Mouse (Mus musculus) midbrain, embryonic 10.5 days (tissue): ENCODE measurements at regions not wholly inside any gene's neighbourhood (a gene's known extent, or its start where the extent isn't known, plus 50 kb on each side); places are given as distances from the start of the nearest gene placed in this dataset.

Experiments used
- DNase-seq: peaks from one replicate; pipeline ENCODE4 v3.0.0-alpha.2; 2017; ENCODE audit warnings: low spot score
- H3K27ac ChIP-seq: fragments of 300-500 bp; sonication (generic); replicated peaks from 2 replicates; pipeline ENCODE4 v1.5.1; 2016; ENCODE audit warnings: mild to moderate bottlenecking
- H3K27me3 ChIP-seq: fragments of 300-500 bp; sonication (generic); 2 replicates; pipeline ENCODE4 v1.6.1; 2016; ENCODE audit warnings: low read depth, mild to moderate bottlenecking; ENCODE audit not compliant: poor library complexity, severe bottlenecking
- H3K36me3 ChIP-seq: fragments of 300-500 bp; sonication (generic); 2 replicates; pipeline ENCODE4 v1.6.1; 2016; ENCODE audit warnings: mild to moderate bottlenecking, moderate library complexity
- H3K4me1 ChIP-seq: fragments of 300-500 bp; sonication (generic); 2 replicates; pipeline ENCODE4 v1.6.1; 2016
- H3K4me3 ChIP-seq: fragments of 300-500 bp; sonication (generic); 2 replicates; pipeline ENCODE4 v1.5.1; 2016; ENCODE audit warnings: mild to moderate bottlenecking, moderate library complexity
- H3K9me3 ChIP-seq: fragments of 300-500 bp; sonication (generic); replicated peaks from 2 replicates; pipeline ENCODE4 v1.6.1; 2016; ENCODE audit warnings: mild to moderate bottlenecking
- whole genome bisulfite sequencing: fragments of 180-500 bp; shearing (Covaris S2); methylation state at CpG from one replicate; pipeline ENCODE4 v1.1.7; 2016; 5-methylcytosine and 5-hydroxymethylcytosine counted together

- 85% methylated on average over 3 of the region's 3 CpGs for WGBS
- Histone ChIP-seq H3K9me3 (no peaks in the 10 kb centered on the region), H3K27ac (no peak overlapping the region), H3K4me1 (peaks cover 3% of the 10 kb centered on the region; the same call in 1 of the 2 replicates), H3K4me3 (no peak overlapping the region), H3K36me3 (no peaks in the 10 kb centered on the region), H3K27me3 (0 out of 2 replicates have a peak, but pooled peaks cover 7% of the 10 kb centered on the region)
- DNase-seq, result no peak
Observed at GRCm38 (mm10) chr8:30962207-30962606, 2466.3 kb upstream of the 5930422O12Rik start.

DNA sequence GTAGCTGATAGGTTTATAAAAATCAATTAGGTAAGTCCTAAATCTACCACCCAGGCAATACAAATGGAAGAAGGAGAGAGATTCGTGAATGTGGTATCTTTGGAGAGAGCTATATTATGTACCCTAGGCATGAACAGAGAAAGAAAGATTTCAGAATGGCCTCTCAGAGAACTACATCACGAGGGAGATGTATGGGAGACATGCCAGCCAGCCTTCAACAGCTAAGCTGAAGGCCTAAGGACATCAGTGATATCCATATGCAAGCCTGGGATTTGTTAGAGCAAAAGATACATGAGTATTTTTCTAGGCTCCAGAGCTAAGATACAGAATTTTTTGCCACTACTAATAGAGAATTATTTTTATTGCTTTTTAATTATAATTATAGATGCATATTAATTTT is 2445.7 kb upstream of the 5930422O12Rik start:
- no peak for DNase-seq
- Histone ChIP-seq H3K9me3 (no peaks in the 10 kb centered on the region), H3K4me3 (no peak overlapping the region), H3K27me3 (no peaks in the 10 kb centered on the region), H3K27ac (no peak overlapping the region), H3K4me1 (no peaks in the 10 kb centered on the region), H3K36me3 (no peaks in the 10 kb centered on the region)
- 74% methylated on average over 2 of the region's 2 CpGs for WGBS

DNA sequence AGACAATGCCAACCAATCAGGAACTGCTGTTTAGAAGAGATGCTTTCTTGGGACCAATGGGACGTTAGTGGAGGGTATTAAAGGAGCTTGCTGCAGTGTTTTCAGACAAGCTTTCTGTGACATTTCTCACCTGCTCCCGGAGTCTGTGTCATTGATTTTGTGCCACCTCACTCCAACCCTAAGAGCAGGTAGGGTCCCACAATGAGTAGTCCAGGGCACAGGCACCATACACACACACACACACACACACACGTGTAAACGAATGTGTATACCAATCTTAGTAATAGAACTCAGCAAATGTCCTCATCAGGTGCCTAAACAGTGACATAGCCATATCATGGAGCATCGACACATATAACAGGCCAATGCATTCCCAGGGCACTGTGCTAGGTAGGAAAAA is 2440.5 kb upstream of the 5930422O12Rik start:
- Histone ChIP-seq H3K27ac (no peak overlapping the region), H3K36me3 (no peaks in the 10 kb centered on the region), H3K4me3 (no peak overlapping the region), H3K9me3 (no peaks in the 10 kb centered on the region), H3K4me1 (no peaks in the 10 kb centered on the region), H3K27me3 (no peaks in the 10 kb centered on the region)
- 78% methylated on average over 5 of the region's 5 CpGs for WGBS
- DNase-seq, result no peak

- H3K4me3 ChIP-seq, result no peak overlapping the region
- peaks cover 9% of the 10 kb centered on the region for H3K4me1 ChIP-seq
- no peaks in the 10 kb centered on the region for H3K27me3 ChIP-seq
- no peak overlapping the region for H3K27ac ChIP-seq
- 86% methylated on average over 9 of the region's 9 CpGs for WGBS
- H3K36me3 ChIP-seq, result no peaks in the 10 kb centered on the region
- no peak for DNase-seq
- H3K9me3 ChIP-seq, result no peaks in the 10 kb centered on the region
Observed at GRCm38 (mm10) chr8:30998657-30999056, 2429.9 kb upstream of the 5930422O12Rik start.

- Histone ChIP-seq H3K36me3 (no peaks in the 10 kb centered on the region), H3K27me3 (no peaks in the 10 kb centered on the region), H3K4me3 (no peak overlapping the region), H3K27ac (no peak overlapping the region), H3K4me1 (peaks cover 9% of the 10 kb centered on the region), H3K9me3 (no peaks in the 10 kb centered on the region)
- 90% methylated on average over 6 of the region's 6 CpGs for WGBS
- DNase-seq, result no peak
Observed at GRCm38 (mm10) chr8:31000120-31000519, 2428.4 kb upstream of the 5930422O12Rik start.

DNA sequence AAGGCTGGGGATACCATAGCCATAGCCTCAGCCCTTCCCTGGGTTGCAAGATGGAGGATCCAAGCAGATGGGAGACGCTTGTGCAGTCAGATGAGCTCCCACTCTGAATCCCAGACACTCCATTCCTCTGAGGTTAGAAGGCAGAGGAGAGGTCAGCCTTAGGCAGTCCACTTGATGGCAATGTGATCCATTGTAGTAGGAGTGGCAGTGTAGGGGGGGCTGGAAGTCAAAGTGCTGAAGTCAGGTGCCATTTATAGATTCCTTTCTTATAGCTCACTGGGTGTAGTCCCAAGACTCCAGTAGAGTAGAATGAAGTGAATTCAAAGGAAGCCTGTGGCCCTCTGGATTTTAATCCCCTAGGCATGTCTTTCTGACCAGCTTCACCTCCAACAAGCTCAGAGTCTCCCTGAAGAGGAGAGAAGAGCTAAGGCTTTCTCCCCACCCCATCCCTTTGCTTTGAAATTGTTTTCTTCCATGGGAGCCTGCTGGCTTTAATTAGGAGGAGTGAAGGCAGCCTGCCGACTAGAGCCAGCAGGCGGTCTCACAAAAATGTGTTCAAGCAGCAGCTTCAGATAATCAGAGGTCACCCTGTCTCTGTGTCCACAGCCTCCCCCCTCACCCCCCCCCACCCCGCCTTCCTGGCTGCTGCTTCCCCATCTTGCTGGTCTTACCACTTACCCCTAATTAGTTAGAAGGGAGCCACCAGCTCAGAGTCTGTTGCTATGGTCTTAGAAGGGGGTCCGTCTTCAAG is 2426.4 kb upstream of the 5930422O12Rik start:
- 24% methylated on average over 5 of the region's 5 CpGs for WGBS
- peak; percentile 29 for DNase-seq

GRCm38 (mm10) chr8:31008309-31008708 is 2420.2 kb upstream of the 5930422O12Rik start:
- WGBS, result 67% methylated on average over 8 of the region's 8 CpGs
- Histone ChIP-seq H3K4me1 (no peaks in the 10 kb centered on the region), H3K9me3 (no peaks in the 10 kb centered on the region), H3K27ac (no peak overlapping the region), H3K4me3 (no peak overlapping the region), H3K27me3 (no peaks in the 10 kb centered on the region), H3K36me3 (no peaks in the 10 kb centered on the region)
- DNase-seq, result no peak

More for the DNA sequence above, 2426.4 kb upstream of the 5930422O12Rik start:
- Histone ChIP-seq H3K9me3 (no peaks in the 10 kb centered on the region), H3K27me3 (no peaks in the 10 kb centered on the region), H3K4me1 (peaks cover 9% of the 10 kb centered on the region), H3K36me3 (no peaks in the 10 kb centered on the region), H3K4me3 (no peak overlapping the region), H3K27ac (no peak overlapping the region)

DNA sequence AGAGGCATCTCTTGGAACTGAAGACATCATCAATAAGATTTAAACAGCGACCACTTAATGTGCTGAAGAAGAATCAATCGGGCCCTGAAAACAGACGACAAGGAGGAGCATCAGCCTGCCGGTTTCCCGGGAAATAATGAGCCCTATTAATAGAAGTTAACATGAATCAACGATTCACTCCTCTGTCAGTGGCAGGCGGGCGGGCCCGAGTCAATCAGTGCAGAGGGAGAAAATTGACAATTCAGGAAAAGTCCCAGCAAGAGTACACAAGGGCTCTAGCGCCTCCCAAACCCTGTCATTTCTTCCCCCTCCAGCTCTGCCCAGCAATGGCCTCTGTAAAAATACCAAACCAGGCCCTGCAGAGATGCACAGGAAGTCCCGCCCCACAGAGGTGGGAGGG is 2416.4 kb upstream of the 5930422O12Rik start:
- H3K4me3 ChIP-seq, result no peak overlapping the region
- 89% methylated on average over 11 of the region's 11 CpGs for WGBS
- no peaks in the 10 kb centered on the region for H3K4me1 ChIP-seq
- H3K36me3 ChIP-seq, result no peaks in the 10 kb centered on the region
- no peaks in the 10 kb centered on the region for H3K9me3 ChIP-seq
- H3K27ac ChIP-seq, result no peak overlapping the region
- no peaks in the 10 kb centered on the region for H3K27me3 ChIP-seq
- DNase-seq, result no peak

GRCm38 (mm10) chr8:31031721-31032591 is 2396.6 kb upstream of the 5930422O12Rik start:
- Histone ChIP-seq H3K4me3 (peak overlapping the region; percentile 50), H3K4me1 (peaks cover 30% of the 10 kb centered on the region), H3K9me3 (no peaks in the 10 kb centered on the region), H3K36me3 (no peaks in the 10 kb centered on the region), H3K27ac (peak overlapping the region; percentile 82), H3K27me3 (0 out of 2 replicates have a peak, but pooled peaks cover 4% of the 10 kb centered on the region)
- peak; percentile 90 for DNase-seq
- 8% methylated on average over 22 of the region's 24 CpGs for WGBS

GRCm38 (mm10) chr8:31033281-31033680 is 2395.2 kb upstream of the 5930422O12Rik start:
- H3K27me3 ChIP-seq, result 0 out of 2 replicates have a peak, but pooled peaks cover 4% of the 10 kb centered on the region
- DNase-seq, result peak; percentile 89
- peaks cover 43% of the 10 kb centered on the region for H3K4me1 ChIP-seq
- peak overlapping the region; percentile 75; the same call in 1 of the 2 replicates for H3K27ac ChIP-seq
- H3K4me3 ChIP-seq, result peak overlapping the region; percentile 49
- H3K36me3 ChIP-seq, result no peaks in the 10 kb centered on the region
- no peaks in the 10 kb centered on the region for H3K9me3 ChIP-seq
- 5% methylated on average over 13 of the region's 13 CpGs for WGBS

DNA sequence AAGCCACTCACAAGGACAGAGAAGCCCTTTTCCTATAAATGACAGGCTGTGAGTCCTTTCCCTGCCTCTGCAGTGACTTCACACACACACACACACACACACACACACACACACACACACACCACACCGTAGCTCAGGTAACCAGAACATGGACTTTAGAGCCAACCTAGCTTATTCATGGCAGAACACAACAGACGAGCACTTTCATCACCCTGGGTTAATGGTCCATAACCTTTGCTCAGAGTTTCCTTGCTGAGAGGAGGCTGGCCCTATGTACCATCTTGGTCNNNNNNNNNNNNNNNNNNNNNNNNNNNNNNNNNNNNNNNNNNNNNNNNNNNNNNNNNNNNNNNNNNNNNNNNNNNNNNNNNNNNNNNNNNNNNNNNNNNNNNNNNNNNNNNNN is 2391.6 kb upstream of the 5930422O12Rik start:
- WGBS, result 76% methylated on average over 2 of the region's 2 CpGs

More for the DNA sequence above, 2391.6 kb upstream of the 5930422O12Rik start:
- Histone ChIP-seq H3K27ac (peak overlapping the region; percentile 60), H3K36me3 (no peaks in the 10 kb centered on the region), H3K4me3 (no peak overlapping the region), H3K4me1 (peaks cover 48% of the 10 kb centered on the region), H3K9me3 (no peaks in the 10 kb centered on the region), H3K27me3 (0 out of 2 replicates have a peak, but pooled peaks cover 4% of the 10 kb centered on the region)
- no peak for DNase-seq
